Mouse (Mus musculus): ENCODE measurements around the gene C1qtnf3. TPM values are rescaled to one million over a fixed set of nuclear protein-coding genes. Genes with fewer than 3 reads are reported as not detected.

Gene C1qtnf3
- polyA plus RNA-seq (2012; rRNA removed) = 0.17 and 0.20 TPM in 2 replicates

GRCm38 (mm10) chr15:10951951-10952759 is at the start of gene C1qtnf3:
Gene C1qtnf3 (plus strand): TSS chr15:10952332.
- H3K4me1 ChIP-seq (ENCODE audit: control insufficient read depth, insufficient read depth, low read length) = no peaks in the 10 kb centered on the region; the same call in 1 of the 2 replicates
- no peak within 1 kb of the TSS for H3K27ac ChIP-seq (ENCODE audit: insufficient read depth, low read length)
- H3K27me3 ChIP-seq (ENCODE audit: control insufficient read depth, insufficient read depth, low read length) = no peaks in the 10 kb centered on the region; the same call in 1 of the 2 replicates
- WGBS = 12% methylated on average over 23 of the region's 23 CpGs
- no peak for TF ChIP-seq CTCF (IDR thresholded peaks at IDR 0.05; ENCODE audit: borderline replicate concordance, insufficient read depth, low read depth, low read length)
- TF ChIP-seq POLR2A (IDR thresholded peaks at IDR 0.05; ENCODE audit: borderline replicate concordance, insufficient read depth, low read length) = no peak
- peak; percentile 10 to 21 for DNase-seq
- peak within 1 kb of the TSS; percentile 26 for H3K4me3 ChIP-seq (replicated peaks; ENCODE audit: insufficient read depth, low read depth, low read length)

DNA sequence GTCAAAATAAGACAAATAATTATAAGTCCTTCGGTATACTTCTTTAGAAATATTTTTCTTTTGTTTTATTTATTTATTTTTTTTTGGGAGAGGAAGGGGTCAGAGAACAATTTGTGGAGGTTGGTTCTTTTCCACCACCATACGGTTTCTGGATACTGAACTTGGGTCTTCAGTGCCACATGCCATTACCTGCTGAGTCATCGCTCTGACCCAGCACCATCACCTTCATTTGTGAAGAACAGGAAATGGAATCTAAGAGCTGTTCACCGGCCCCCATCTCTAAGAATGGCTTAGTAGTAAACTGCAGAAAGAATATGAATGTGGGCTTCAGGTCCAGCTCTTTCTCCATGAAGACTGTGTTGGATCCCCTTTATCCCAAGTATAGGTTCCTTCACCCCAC is 49.8 kb upstream of the C1qtnf3 start:
- WGBS = 84% methylated on average over 4 of the region's 4 CpGs
- Histone ChIP-seq H3K27me3 (ENCODE audit: control insufficient read depth, insufficient read depth, low read length) (no peaks in the 10 kb centered on the region), H3K27ac (ENCODE audit: insufficient read depth, low read length) (no peak overlapping the region), H3K4me1 (ENCODE audit: control insufficient read depth, insufficient read depth, low read length) (no peaks in the 10 kb centered on the region), H3K4me3 (replicated peaks; ENCODE audit: insufficient read depth, low read depth, low read length) (no peak overlapping the region)
- TF ChIP-seq CTCF (IDR thresholded peaks at IDR 0.05; ENCODE audit: borderline replicate concordance, insufficient read depth, low read depth, low read length) = no peak
- DNase-seq = no peak

DNA sequence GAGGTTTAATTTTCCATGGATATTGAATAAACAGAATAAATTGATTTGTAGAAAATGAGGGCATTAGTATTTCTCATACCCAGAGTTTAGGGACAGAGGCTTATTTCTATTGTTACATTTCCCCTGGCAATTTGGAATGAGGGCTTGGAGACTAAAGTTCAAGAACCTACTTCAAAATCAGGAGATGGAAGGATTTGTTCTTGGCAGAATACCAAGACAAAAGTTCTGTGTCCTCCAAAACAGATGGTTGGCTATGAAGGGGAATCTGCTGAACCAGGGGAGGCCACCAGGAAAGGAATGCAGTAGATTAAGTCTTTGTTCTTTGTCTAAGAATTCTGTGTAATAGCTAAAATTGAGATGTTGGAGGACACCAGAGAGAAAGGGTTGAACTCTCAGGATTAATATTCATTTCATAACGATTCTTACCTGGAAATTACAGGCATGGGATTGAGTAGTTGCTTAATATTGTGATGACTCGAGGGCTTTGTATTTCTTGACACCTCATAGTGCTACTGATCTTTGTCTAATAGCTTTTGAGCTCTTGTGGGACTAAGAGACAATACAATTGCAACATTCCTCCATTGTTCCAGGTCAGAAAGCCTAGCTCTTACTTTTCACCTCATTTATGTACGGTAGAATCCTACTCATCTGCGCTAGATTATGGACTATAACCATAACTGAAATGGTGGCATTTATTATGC is 35.4 kb upstream of the C1qtnf3 start:
- TF ChIP-seq CTCF (IDR thresholded peaks at IDR 0.05; ENCODE audit: borderline replicate concordance, insufficient read depth, low read depth, low read length) (no peak), POLR2A (IDR thresholded peaks at IDR 0.05; ENCODE audit: borderline replicate concordance, insufficient read depth, low read length) (no peak)
- Histone ChIP-seq H3K27ac (ENCODE audit: insufficient read depth, low read length) (no peak overlapping the region), H3K27me3 (ENCODE audit: control insufficient read depth, insufficient read depth, low read length) (no peaks in the 10 kb centered on the region), H3K4me3 (replicated peaks; ENCODE audit: insufficient read depth, low read depth, low read length) (no peak overlapping the region), H3K4me1 (ENCODE audit: control insufficient read depth, insufficient read depth, low read length) (no peaks in the 10 kb centered on the region)
- DNase-seq = no peak
- 86% methylated on average over 4 of the region's 4 CpGs for WGBS

- DNase-seq = peak in 1 of 2 experiments; percentile 7
- 74% methylated on average over 3 of the region's 3 CpGs for WGBS
- H3K4me3 ChIP-seq (replicated peaks; ENCODE audit: insufficient read depth, low read depth, low read length) = no peak overlapping the region
- H3K27ac ChIP-seq (ENCODE audit: insufficient read depth, low read length) = no peak overlapping the region
- no peaks in the 10 kb centered on the region for H3K27me3 ChIP-seq (ENCODE audit: control insufficient read depth, insufficient read depth, low read length)
- TF ChIP-seq CTCF (IDR thresholded peaks at IDR 0.05; ENCODE audit: borderline replicate concordance, insufficient read depth, low read depth, low read length) = no peak
- TF ChIP-seq POLR2A (IDR thresholded peaks at IDR 0.05; ENCODE audit: borderline replicate concordance, insufficient read depth, low read length) = no peak
- no peaks in the 10 kb centered on the region for H3K4me1 ChIP-seq (ENCODE audit: control insufficient read depth, insufficient read depth, low read length)
These were observed 34.8 kb upstream of the C1qtnf3 start for GRCm38 (mm10) chr15:10917312-10917660.

- Histone ChIP-seq H3K27ac (ENCODE audit: insufficient read depth, low read length) (no peak overlapping the region), H3K4me1 (ENCODE audit: control insufficient read depth, insufficient read depth, low read length) (peaks cover 3% of the 10 kb centered on the region), H3K27me3 (ENCODE audit: control insufficient read depth, insufficient read depth, low read length) (no peaks in the 10 kb centered on the region), H3K4me3 (replicated peaks; ENCODE audit: insufficient read depth, low read depth, low read length) (no peak overlapping the region)
- WGBS = 77% methylated on average over 5 of the region's 5 CpGs
- no peak for DNase-seq
- TF ChIP-seq POLR2A (IDR thresholded peaks at IDR 0.05; ENCODE audit: borderline replicate concordance, insufficient read depth, low read length) (no peak), CTCF (IDR thresholded peaks at IDR 0.05; ENCODE audit: borderline replicate concordance, insufficient read depth, low read depth, low read length) (no peak)
These were observed 31.9 kb upstream of the C1qtnf3 start for GRCm38 (mm10) chr15:10920212-10920611.

DNA sequence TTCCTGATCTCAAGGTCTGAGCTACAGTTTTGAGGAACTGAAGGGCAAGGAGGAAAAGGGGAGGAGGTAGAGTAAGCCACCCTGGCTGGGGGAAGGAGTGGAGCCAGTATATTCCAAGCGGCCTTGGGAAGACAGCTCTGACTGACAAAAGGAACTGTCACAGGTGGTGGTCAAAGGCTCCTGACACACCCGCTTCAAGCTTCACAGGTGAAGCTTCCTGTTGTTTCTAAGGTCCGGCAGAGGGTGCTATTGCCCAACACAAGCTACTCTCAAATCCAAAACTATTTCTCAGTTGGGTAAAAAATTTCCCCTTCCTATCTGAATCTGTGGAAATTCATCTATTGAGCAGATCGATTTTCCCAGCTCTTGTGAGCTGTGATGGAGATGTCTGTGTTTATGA is 31.1 kb upstream of the C1qtnf3 start:
- no peak for TF ChIP-seq POLR2A (IDR thresholded peaks at IDR 0.05; ENCODE audit: borderline replicate concordance, insufficient read depth, low read length)
- peak; percentile 28; the same call in 1 of the 2 replicates for TF ChIP-seq CTCF (IDR thresholded peaks at IDR 0.05; ENCODE audit: borderline replicate concordance, insufficient read depth, low read depth, low read length)
- no peaks in the 10 kb centered on the region for H3K27me3 ChIP-seq (ENCODE audit: control insufficient read depth, insufficient read depth, low read length)
- WGBS = 20% methylated on average over 4 of the region's 4 CpGs
- H3K27ac ChIP-seq (ENCODE audit: insufficient read depth, low read length) = no peak overlapping the region
- no peak overlapping the region for H3K4me3 ChIP-seq (replicated peaks; ENCODE audit: insufficient read depth, low read depth, low read length)
- DNase-seq = no peak
- H3K4me1 ChIP-seq (ENCODE audit: control insufficient read depth, insufficient read depth, low read length) = peaks cover 3% of the 10 kb centered on the region

GRCm38 (mm10) chr15:10922061-10922460 is 30.1 kb upstream of the C1qtnf3 start:
- Histone ChIP-seq H3K27ac (ENCODE audit: insufficient read depth, low read length) (no peak overlapping the region), H3K4me3 (replicated peaks; ENCODE audit: insufficient read depth, low read depth, low read length) (no peak overlapping the region), H3K4me1 (ENCODE audit: control insufficient read depth, insufficient read depth, low read length) (peaks cover 3% of the 10 kb centered on the region), H3K27me3 (ENCODE audit: control insufficient read depth, insufficient read depth, low read length) (no peaks in the 10 kb centered on the region)
- no peak for DNase-seq
- TF ChIP-seq CTCF (IDR thresholded peaks at IDR 0.05; ENCODE audit: borderline replicate concordance, insufficient read depth, low read depth, low read length) (no peak), POLR2A (IDR thresholded peaks at IDR 0.05; ENCODE audit: borderline replicate concordance, insufficient read depth, low read length) (no peak)

GRCm38 (mm10) chr15:10922570-10922969 is 29.6 kb upstream of the C1qtnf3 start:
- peak in 1 of 2 experiments; percentile 5 for DNase-seq
- TF ChIP-seq POLR2A (IDR thresholded peaks at IDR 0.05; ENCODE audit: borderline replicate concordance, insufficient read depth, low read length) (no peak), CTCF (IDR thresholded peaks at IDR 0.05; ENCODE audit: borderline replicate concordance, insufficient read depth, low read depth, low read length) (no peak)
- H3K4me3 ChIP-seq (replicated peaks; ENCODE audit: insufficient read depth, low read depth, low read length) = no peak overlapping the region
- WGBS = 15% methylated on average over 3 of the region's 3 CpGs
- no peaks in the 10 kb centered on the region for H3K27me3 ChIP-seq (ENCODE audit: control insufficient read depth, insufficient read depth, low read length)
- peaks cover 3% of the 10 kb centered on the region for H3K4me1 ChIP-seq (ENCODE audit: control insufficient read depth, insufficient read depth, low read length)
- no peak overlapping the region for H3K27ac ChIP-seq (ENCODE audit: insufficient read depth, low read length)

Measured in cerebellum, adult 2 months (tissue).